Mouse (Mus musculus): Measurements from ENCODE around the gene Gm20481. TPM values are rescaled to one million over a fixed set of nuclear protein-coding genes. Genes with fewer than 3 reads are reported as not detected.

Gene Gm20481
- polyA plus RNA-seq, 1 experiment: not detected

GRCm38 (mm10) chr17:35019894-35020293, 50.2 kb downstream of the Gm20481 start:
- no peaks in the 10 kb centered on the region for H3K79me2 ChIP-seq (ENCODE audit: control insufficient read depth, insufficient read depth)
- H3K4me2 ChIP-seq (ENCODE audit: low read depth): no peak overlapping the region
- no peak overlapping the region for H3K4me3 ChIP-seq
- TF ChIP-seq E2F4 (IDR thresholded peaks at IDR 0.05; ENCODE audit: insufficient read depth): no peak
- no peak for TF ChIP-seq USF1 (IDR thresholded peaks at IDR 0.05; ENCODE audit: low read depth)
- no peak for TF ChIP-seq SRF (IDR thresholded peaks at IDR 0.05; ENCODE audit: control insufficient read depth, insufficient read length, low read depth)
- TF ChIP-seq CEBPB (IDR thresholded peaks at IDR 0.05; ENCODE audit: insufficient read depth, poor library complexity, severe bottlenecking): no peak
- TF ChIP-seq TCF12 (IDR thresholded peaks at IDR 0.05; ENCODE audit: insufficient read depth, poor library complexity, severe bottlenecking): no peak
- TF ChIP-seq TCF3 (IDR thresholded peaks at IDR 0.05; ENCODE audit: insufficient read length, low read depth): no peak
- no peak for TF ChIP-seq POLR2AphosphoS2 (IDR thresholded peaks at IDR 0.05; ENCODE audit: insufficient read length, low read depth)
- TF ChIP-seq MYOD1 (IDR thresholded peaks at IDR 0.05; ENCODE audit: control insufficient read depth in 1 of 3, insufficient read length in 2 of 3, low read depth in 2 of 3): no peak
- no peak for TF ChIP-seq MAX (IDR thresholded peaks at IDR 0.05; ENCODE audit: low read depth)
- TF ChIP-seq MYOG (IDR thresholded peaks at IDR 0.05; ENCODE audit: control insufficient read depth in 1 of 3, insufficient read depth in 1 of 3, insufficient read length in 2 of 3, low read depth in 2 of 3): no peak
- TF ChIP-seq REST (IDR thresholded peaks at IDR 0.05; ENCODE audit: insufficient read depth, insufficient read length): no peak
- no peak for TF ChIP-seq POLR2A (IDR thresholded peaks at IDR 0.05; ENCODE audit: insufficient read length, low read depth)
- H3ac ChIP-seq (ENCODE audit: control insufficient read depth, insufficient read length): no peak overlapping the region
- H3K27me3 ChIP-seq (ENCODE audit: control insufficient read depth, insufficient read depth, insufficient read length): no peaks in the 10 kb centered on the region
- no peaks in the 10 kb centered on the region for H3K36me3 ChIP-seq (ENCODE audit: control insufficient read depth, insufficient read depth)

GRCm38 (mm10) chr17:35020551-35020950, 50.8 kb downstream of the Gm20481 start:
- Histone ChIP-seq H3K36me3 (ENCODE audit: control insufficient read depth, insufficient read depth) (no peaks in the 10 kb centered on the region), H3ac (ENCODE audit: control insufficient read depth, insufficient read length) (no peak overlapping the region), H3K4me3 (no peak overlapping the region), H3K79me2 (ENCODE audit: control insufficient read depth, insufficient read depth) (no peaks in the 10 kb centered on the region), H3K4me2 (ENCODE audit: low read depth) (no peak overlapping the region), H3K27me3 (ENCODE audit: control insufficient read depth, insufficient read depth, insufficient read length) (no peaks in the 10 kb centered on the region)
- TF ChIP-seq USF1 (IDR thresholded peaks at IDR 0.05; ENCODE audit: low read depth) (no peak), CEBPB (IDR thresholded peaks at IDR 0.05; ENCODE audit: insufficient read depth, poor library complexity, severe bottlenecking) (no peak), MYOD1 (IDR thresholded peaks at IDR 0.05; ENCODE audit: control insufficient read depth in 1 of 3, insufficient read length in 2 of 3, low read depth in 2 of 3) (no peak), REST (IDR thresholded peaks at IDR 0.05; ENCODE audit: insufficient read depth, insufficient read length) (no peak), MAX (IDR thresholded peaks at IDR 0.05; ENCODE audit: low read depth) (no peak), TCF12 (IDR thresholded peaks at IDR 0.05; ENCODE audit: insufficient read depth, poor library complexity, severe bottlenecking) (no peak), SRF (IDR thresholded peaks at IDR 0.05; ENCODE audit: control insufficient read depth, insufficient read length, low read depth) (no peak), TCF3 (IDR thresholded peaks at IDR 0.05; ENCODE audit: insufficient read length, low read depth) (no peak), MYOG (IDR thresholded peaks at IDR 0.05; ENCODE audit: control insufficient read depth in 1 of 3, insufficient read depth in 1 of 3, insufficient read length in 2 of 3, low read depth in 2 of 3) (no peak), POLR2AphosphoS2 (IDR thresholded peaks at IDR 0.05; ENCODE audit: insufficient read length, low read depth) (no peak), POLR2A (IDR thresholded peaks at IDR 0.05; ENCODE audit: insufficient read length, low read depth) (no peak), E2F4 (IDR thresholded peaks at IDR 0.05; ENCODE audit: insufficient read depth) (no peak)

GRCm38 (mm10) chr17:35021163-35021808, 51.6 kb downstream of the Gm20481 start:
- Histone ChIP-seq H3K4me2 (ENCODE audit: low read depth) (no peak overlapping the region), H3K27me3 (ENCODE audit: control insufficient read depth, insufficient read depth, insufficient read length) (no peaks in the 10 kb centered on the region), H3K79me2 (ENCODE audit: control insufficient read depth, insufficient read depth) (no peaks in the 10 kb centered on the region), H3ac (ENCODE audit: control insufficient read depth, insufficient read length) (no peak overlapping the region), H3K4me3 (no peak overlapping the region), H3K36me3 (ENCODE audit: control insufficient read depth, insufficient read depth) (no peaks in the 10 kb centered on the region)
- TF ChIP-seq E2F4 (IDR thresholded peaks at IDR 0.05; ENCODE audit: insufficient read depth): no peak
- TF ChIP-seq TCF12 (IDR thresholded peaks at IDR 0.05; ENCODE audit: insufficient read depth, poor library complexity, severe bottlenecking): no peak
- TF ChIP-seq MYOG (IDR thresholded peaks at IDR 0.05; ENCODE audit: control insufficient read depth in 1 of 3, insufficient read depth in 1 of 3, insufficient read length in 2 of 3, low read depth in 2 of 3): no peak
- TF ChIP-seq MAX (IDR thresholded peaks at IDR 0.05; ENCODE audit: low read depth): no peak
- TF ChIP-seq TCF3 (IDR thresholded peaks at IDR 0.05; ENCODE audit: insufficient read length, low read depth): no peak

Other genes with a start within 250 kb of the Gm20481 start
- gene C4b, start 226.0 kb upstream of the Gm20481 start, polyA plus RNA-seq (2012; fragmentation: generic; extraction: Trizol): not detected
- gene Cyp21a1, start 165.4 kb upstream of the Gm20481 start, polyA plus RNA-seq (2012; fragmentation: generic; extraction: Trizol): not detected
- gene Stk19, start 133.0 kb upstream of the Gm20481 start, polyA plus RNA-seq (2012; fragmentation: generic; extraction: Trizol): 29.9 TPM
- gene Dxo, start 132.9 kb upstream of the Gm20481 start, polyA plus RNA-seq (2012; fragmentation: generic; extraction: Trizol): 25.7 TPM
- 38.4 TPM for gene Skiv2l, start 119.7 kb upstream of the Gm20481 start, polyA plus RNA-seq (2012; fragmentation: generic; extraction: Trizol)
- gene Nelfe, start 119.5 kb upstream of the Gm20481 start, polyA plus RNA-seq (2012; fragmentation: generic; extraction: Trizol): 60.0 TPM
- 0.37 TPM for gene Cfb, start 107.4 kb upstream of the Gm20481 start, polyA plus RNA-seq (2012; fragmentation: generic; extraction: Trizol)
- 10.2 TPM for gene Zbtb12, start 90.4 kb upstream of the Gm20481 start, polyA plus RNA-seq (2012; fragmentation: generic; extraction: Trizol)
- not detected for gene Gm20547, start 87.9 kb upstream of the Gm20481 start, polyA plus RNA-seq (2012; fragmentation: generic; extraction: Trizol)
- gene C2, start 71.6 kb upstream of the Gm20481 start, polyA plus RNA-seq (2012; fragmentation: generic; extraction: Trizol): 0.43 TPM
- 94.5 TPM for gene Ehmt2, start 71.4 kb upstream of the Gm20481 start, polyA plus RNA-seq (2012; fragmentation: generic; extraction: Trizol)
- 14.6 TPM for gene Slc44a4, start 55.4 kb upstream of the Gm20481 start, polyA plus RNA-seq (2012; fragmentation: generic; extraction: Trizol)
- 30.1 TPM for gene Neu1, start 38.7 kb upstream of the Gm20481 start, polyA plus RNA-seq (2012; fragmentation: generic; extraction: Trizol)
- gene Hspa1b, start 10.7 kb upstream of the Gm20481 start, polyA plus RNA-seq (2012; fragmentation: generic; extraction: Trizol): 7.3 TPM
- 1.8 TPM for gene Hspa1a, start 2.2 kb downstream of the Gm20481 start, polyA plus RNA-seq (2012; fragmentation: generic; extraction: Trizol)
- 1.3 TPM for gene Hspa1l, start 2.8 kb downstream of the Gm20481 start, polyA plus RNA-seq (2012; fragmentation: generic; extraction: Trizol)
- gene Lsm2, start 11.9 kb downstream of the Gm20481 start, polyA plus RNA-seq (2012; fragmentation: generic; extraction: Trizol): 52.3 TPM
- gene Vars, start 31.1 kb downstream of the Gm20481 start, polyA plus RNA-seq (2012; fragmentation: generic; extraction: Trizol): 208 TPM
- gene Vwa7, start 46.7 kb downstream of the Gm20481 start, polyA plus RNA-seq (2012; fragmentation: generic; extraction: Trizol): 0.05 TPM
- gene Sapcd1, start 58.1 kb downstream of the Gm20481 start, polyA plus RNA-seq (2012; fragmentation: generic; extraction: Trizol): 0.14 TPM
- gene Msh5, start 76.8 kb downstream of the Gm20481 start, polyA plus RNA-seq (2012; fragmentation: generic; extraction: Trizol): 2.1 TPM
- 412 TPM for gene Clic1, start 80.1 kb downstream of the Gm20481 start, polyA plus RNA-seq (2012; fragmentation: generic; extraction: Trizol)
- 101 TPM for gene Ddah2, start 89.1 kb downstream of the Gm20481 start, polyA plus RNA-seq (2012; fragmentation: generic; extraction: Trizol)
- 0.18 TPM for gene Ly6g6c, start 95.5 kb downstream of the Gm20481 start, polyA plus RNA-seq (2012; fragmentation: generic; extraction: Trizol)
- gene Mpig6b, start 96.3 kb downstream of the Gm20481 start, polyA plus RNA-seq (2012; fragmentation: generic; extraction: Trizol): not detected
- gene Ly6g6e, start 107.0 kb downstream of the Gm20481 start, polyA plus RNA-seq (2012; fragmentation: generic; extraction: Trizol): not detected
- not detected for gene Ly6g6d, start 108.2 kb downstream of the Gm20481 start, polyA plus RNA-seq (2012; fragmentation: generic; extraction: Trizol)
- not detected for gene Ly6g6f, start 115.7 kb downstream of the Gm20481 start, polyA plus RNA-seq (2012; fragmentation: generic; extraction: Trizol)
- gene Abhd16a, start 119.4 kb downstream of the Gm20481 start, polyA plus RNA-seq (2012; fragmentation: generic; extraction: Trizol): 64.7 TPM
- not detected for gene Ly6g5c, start 138.4 kb downstream of the Gm20481 start, polyA plus RNA-seq (2012; fragmentation: generic; extraction: Trizol)
- gene Ly6g5b, start 145.5 kb downstream of the Gm20481 start, polyA plus RNA-seq (2012; fragmentation: generic; extraction: Trizol): 0.11 TPM
- 17.4 TPM for gene Gpank1, start 151.5 kb downstream of the Gm20481 start, polyA plus RNA-seq (2012; fragmentation: generic; extraction: Trizol)
- gene Csnk2b, start 152.1 kb downstream of the Gm20481 start, polyA plus RNA-seq (2012; fragmentation: generic; extraction: Trizol): 320 TPM
- gene D17H6S53E, start 156.5 kb downstream of the Gm20481 start, polyA plus RNA-seq (2012; fragmentation: generic; extraction: Trizol): 12.8 TPM
- 0.18 TPM for gene Apom, start 162.1 kb downstream of the Gm20481 start, polyA plus RNA-seq (2012; fragmentation: generic; extraction: Trizol)
- 271 TPM for gene Bag6, start 165.3 kb downstream of the Gm20481 start, polyA plus RNA-seq (2012; fragmentation: generic; extraction: Trizol)
- 153 TPM for gene Prrc2a, start 195.0 kb downstream of the Gm20481 start, polyA plus RNA-seq (2012; fragmentation: generic; extraction: Trizol)
- gene Aif1, start 206.2 kb downstream of the Gm20481 start, polyA plus RNA-seq (2012; fragmentation: generic; extraction: Trizol): not detected
- gene Lst1, start 218.5 kb downstream of the Gm20481 start, polyA plus RNA-seq (2012; fragmentation: generic; extraction: Trizol): 4.3 TPM
- 0.05 TPM for gene Ltb, start 224.5 kb downstream of the Gm20481 start, polyA plus RNA-seq (2012; fragmentation: generic; extraction: Trizol)
- gene Tnf, start 232.1 kb downstream of the Gm20481 start, polyA plus RNA-seq (2012; fragmentation: generic; extraction: Trizol): 0.05 TPM
- 0.26 TPM for gene Lta, start 235.4 kb downstream of the Gm20481 start, polyA plus RNA-seq (2012; fragmentation: generic; extraction: Trizol)

Data from myocyte (in vitro differentiated cells).